Mouse (Mus musculus) midbrain, embryonic 16.5 days (tissue): ENCODE measurements around the gene Scd2. TPM values are rescaled to one million over a fixed set of nuclear protein-coding genes. Genes with fewer than 3 reads are reported as not detected.

Experiments
- ATAC-seq: fragments of 200-750 bp; cut with Nextera tagmentation; 2 replicates; pipeline ENCODE4 v1.8.0; 2017; ENCODE audit warnings: moderate TSS enrichment
- H3K27ac ChIP-seq: fragments of 300-500 bp; sonication (generic); 2 replicates; pipeline ENCODE4 v1.5.1; 2014; ENCODE audit warnings: mild to moderate bottlenecking, low read length, mixed read lengths
- H3K27me3 ChIP-seq: fragments of 300-500 bp; sonication (generic); 2 replicates; pipeline ENCODE4 v1.6.1; 2014; ENCODE audit warnings: low read depth, low read length, mixed read lengths; ENCODE audit not compliant: control insufficient read depth, insufficient read depth
- H3K36me3 ChIP-seq: fragments of 300-500 bp; sonication (generic); 2 replicates; pipeline ENCODE4 v1.6.1; 2014; ENCODE audit warnings: mild to moderate bottlenecking, low read length, moderate library complexity, mixed read lengths; ENCODE audit not compliant: control insufficient read depth, insufficient read depth
- H3K4me1 ChIP-seq: fragments of 300-500 bp; sonication (generic); 2 replicates; pipeline ENCODE4 v1.6.1; 2014; ENCODE audit warnings: mild to moderate bottlenecking, low read length, mixed read lengths; ENCODE audit not compliant: control insufficient read depth, insufficient read depth
- H3K4me2 ChIP-seq: fragments of 300-500 bp; sonication (generic); 2 replicates; pipeline ENCODE4 v1.6.1; 2014; ENCODE audit warnings: mild to moderate bottlenecking, low read length, mixed read lengths
- H3K4me3 ChIP-seq: fragments of 300-500 bp; sonication (generic); 2 replicates; pipeline ENCODE4 v1.5.1; 2014; ENCODE audit warnings: low read depth, mild to moderate bottlenecking, low read length, moderate library complexity, mixed read lengths
- H3K9ac ChIP-seq: fragments of 300-500 bp; sonication (generic); 2 replicates; pipeline ENCODE4 v1.6.1; 2014; ENCODE audit warnings: low read depth, low read length, mixed read lengths
- H3K9me3 ChIP-seq: fragments of 300-500 bp; sonication (generic); replicated peaks from 2 replicates; pipeline ENCODE4 v1.6.1; 2014; ENCODE audit warnings: mild to moderate bottlenecking, low read length, mixed read lengths; ENCODE audit not compliant: control insufficient read depth, poor library complexity, severe bottlenecking
- WGBS: fragments of 180-500 bp; shearing (Covaris S2); extraction: QIAGEN DNeasy Blood & Tissue Kit; methylation state at CpG from one replicate; pipeline ENCODE4 v1.1.7; 2014; 5-methylcytosine and 5-hydroxymethylcytosine counted together
- polyA plus RNA-seq: library from polyadenylated mRNA; unstranded; fragments of >200 nt; fragmentation: Nextera tagmentation; extraction: Ambion mirVana; gene quantifications from 2 replicates; pipeline ENCODE4 v1.2.1, GENCODE M21; 2015

Scd2 gene
- polyA plus RNA-seq, 1 experiment from 2014 or later: 311 TPM

DNA sequence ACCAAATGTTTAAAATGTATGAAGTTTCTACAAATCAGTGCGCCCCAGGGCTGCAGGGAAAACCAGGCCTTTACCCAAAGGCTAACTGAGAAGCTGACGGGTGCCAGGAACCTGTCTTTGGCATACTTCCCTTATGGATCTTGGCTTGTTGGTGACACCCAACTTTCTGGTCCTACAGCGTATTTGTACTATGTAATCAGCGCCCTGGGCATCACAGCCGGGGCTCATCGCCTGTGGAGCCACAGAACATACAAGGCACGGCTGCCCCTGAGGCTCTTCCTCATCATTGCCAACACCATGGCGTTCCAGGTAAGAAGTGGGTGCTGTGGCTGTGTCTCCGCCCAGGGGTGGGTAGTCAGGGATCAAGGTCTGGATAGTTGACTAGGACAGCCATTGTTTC is 4.4 kb downstream of the Scd2 start:
- Histone ChIP-seq H3K27ac (0 out of 2 replicates have a peak overlapping the region, but pooled peaks have one; percentile 8), H3K36me3 (peaks cover 29% of the 10 kb centered on the region), H3K4me3 (peak overlapping the region; percentile 77), H3K9me3 (no peaks in the 10 kb centered on the region), H3K9ac (peak overlapping the region; percentile 89), H3K27me3 (no peaks in the 10 kb centered on the region), H3K4me2 (peak overlapping the region; percentile 95), H3K4me1 (peaks cover 68% of the 10 kb centered on the region)
- WGBS: 74% methylated on average over 9 of the region's 9 CpGs
- no peak for ATAC-seq

DNA sequence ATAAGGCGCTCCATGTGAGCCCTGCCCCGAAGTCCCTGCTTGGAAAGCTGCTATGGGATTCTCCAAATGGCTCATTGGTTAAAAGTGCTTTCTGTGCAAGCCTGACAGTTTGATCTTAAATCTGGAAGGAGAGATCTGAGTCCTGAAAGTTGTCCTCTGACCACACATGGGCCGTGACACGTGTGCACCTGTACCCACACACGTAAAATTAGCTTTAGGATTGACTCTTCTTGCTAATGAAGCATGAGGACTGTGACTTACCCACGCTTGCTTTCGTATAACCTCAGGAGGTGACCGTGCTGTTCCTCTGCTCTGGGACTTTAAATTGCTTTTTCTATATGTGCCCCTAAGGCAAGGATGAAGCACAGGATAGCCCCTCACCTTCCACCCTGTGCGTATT is 5.6 kb downstream of the Scd2 start:
- 83% methylated on average over 9 of the region's 9 CpGs for WGBS
- H3K27me3 ChIP-seq: no peaks in the 10 kb centered on the region
- peaks cover 40% of the 10 kb centered on the region for H3K36me3 ChIP-seq
- no peak overlapping the region for H3K27ac ChIP-seq
- H3K4me3 ChIP-seq: peak overlapping the region; percentile 77
- peak overlapping the region; percentile 95 for H3K4me2 ChIP-seq
- peaks cover 67% of the 10 kb centered on the region for H3K4me1 ChIP-seq
- no peaks in the 10 kb centered on the region for H3K9me3 ChIP-seq
- no peak for ATAC-seq
- H3K9ac ChIP-seq: 0 out of 2 replicates have a peak overlapping the region, but pooled peaks have one; percentile 13

DNA sequence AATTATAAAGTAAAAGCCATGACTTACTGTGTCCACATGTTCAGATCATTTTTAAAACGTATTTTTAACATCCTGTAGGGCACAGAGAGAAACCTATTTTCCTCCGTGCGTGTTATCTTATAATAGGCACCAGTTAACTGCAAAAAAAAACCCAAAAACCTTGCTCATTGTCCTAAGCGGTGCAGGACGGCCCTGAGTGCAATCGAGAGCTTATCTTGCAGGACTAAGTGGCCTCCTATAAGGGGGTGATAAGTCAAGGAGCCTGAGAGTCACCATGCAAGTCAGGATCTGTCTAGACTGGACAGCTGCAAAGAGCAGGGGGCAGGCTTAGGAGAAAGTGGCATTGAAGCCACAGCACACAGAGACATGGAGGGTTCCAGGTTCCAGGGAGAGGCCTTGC is 6.4 kb downstream of the Scd2 start:
- no peaks in the 10 kb centered on the region for H3K27me3 ChIP-seq
- 73% methylated on average over 6 of the region's 6 CpGs for WGBS
- ATAC-seq: no peak
- H3K4me3 ChIP-seq: no peak overlapping the region; the same call in 1 of the 2 replicates
- H3K9ac ChIP-seq: no peak overlapping the region
- no peaks in the 10 kb centered on the region for H3K9me3 ChIP-seq
- peaks cover 72% of the 10 kb centered on the region for H3K4me1 ChIP-seq
- no peak overlapping the region for H3K27ac ChIP-seq
- H3K36me3 ChIP-seq: peaks cover 48% of the 10 kb centered on the region
- H3K4me2 ChIP-seq: peak overlapping the region; percentile 39

DNA sequence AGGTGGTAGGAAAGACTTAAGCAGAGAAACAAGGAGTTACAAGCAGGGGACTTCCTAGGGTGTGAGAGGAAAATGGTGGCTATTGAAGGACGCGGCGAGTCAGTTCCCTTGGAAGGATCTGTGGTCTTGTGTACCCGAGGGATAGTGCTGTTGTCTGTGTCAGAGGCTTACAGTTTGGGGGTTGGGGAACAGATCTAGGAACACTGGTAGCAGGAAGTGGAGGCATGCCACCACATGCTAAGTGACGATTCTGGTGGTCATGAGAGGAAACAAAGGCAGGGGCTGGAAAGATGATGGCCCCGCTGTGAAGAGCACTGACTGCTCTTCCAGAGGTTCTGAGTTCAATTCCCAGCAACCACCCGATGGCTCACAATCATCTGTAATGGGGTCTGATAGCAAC is 7.0 kb downstream of the Scd2 start:
- Histone ChIP-seq H3K4me3 (no peak overlapping the region), H3K27ac (no peak overlapping the region), H3K9ac (no peak overlapping the region), H3K4me1 (peaks cover 72% of the 10 kb centered on the region), H3K36me3 (peaks cover 53% of the 10 kb centered on the region), H3K4me2 (peak overlapping the region; percentile 39), H3K9me3 (no peaks in the 10 kb centered on the region), H3K27me3 (no peaks in the 10 kb centered on the region)
- WGBS: 75% methylated on average over 7 of the region's 7 CpGs
- no peak for ATAC-seq

DNA sequence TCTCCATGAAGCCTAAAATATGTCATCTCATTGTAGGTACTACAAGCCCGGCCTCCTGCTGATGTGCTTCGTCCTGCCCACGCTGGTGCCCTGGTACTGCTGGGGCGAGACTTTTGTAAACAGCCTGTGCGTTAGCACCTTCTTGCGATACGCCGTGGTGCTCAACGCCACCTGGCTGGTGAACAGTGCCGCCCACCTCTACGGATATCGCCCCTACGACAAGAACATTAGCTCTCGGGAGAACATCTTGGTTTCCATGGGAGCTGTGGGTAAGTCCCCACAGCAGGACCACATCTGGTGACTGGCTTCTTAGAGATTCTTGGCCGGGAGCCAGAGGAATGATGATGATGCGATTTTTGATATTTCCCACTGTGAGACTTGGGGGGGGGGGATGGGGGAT is 7.7 kb downstream of the Scd2 start:
- Histone ChIP-seq H3K9ac (no peak overlapping the region), H3K4me2 (no peak overlapping the region), H3K4me3 (no peak overlapping the region), H3K27me3 (no peaks in the 10 kb centered on the region), H3K4me1 (peaks cover 71% of the 10 kb centered on the region), H3K36me3 (peaks cover 55% of the 10 kb centered on the region), H3K9me3 (no peaks in the 10 kb centered on the region), H3K27ac (no peak overlapping the region)
- WGBS: 69% methylated on average over 16 of the region's 16 CpGs
- no peak for ATAC-seq

DNA sequence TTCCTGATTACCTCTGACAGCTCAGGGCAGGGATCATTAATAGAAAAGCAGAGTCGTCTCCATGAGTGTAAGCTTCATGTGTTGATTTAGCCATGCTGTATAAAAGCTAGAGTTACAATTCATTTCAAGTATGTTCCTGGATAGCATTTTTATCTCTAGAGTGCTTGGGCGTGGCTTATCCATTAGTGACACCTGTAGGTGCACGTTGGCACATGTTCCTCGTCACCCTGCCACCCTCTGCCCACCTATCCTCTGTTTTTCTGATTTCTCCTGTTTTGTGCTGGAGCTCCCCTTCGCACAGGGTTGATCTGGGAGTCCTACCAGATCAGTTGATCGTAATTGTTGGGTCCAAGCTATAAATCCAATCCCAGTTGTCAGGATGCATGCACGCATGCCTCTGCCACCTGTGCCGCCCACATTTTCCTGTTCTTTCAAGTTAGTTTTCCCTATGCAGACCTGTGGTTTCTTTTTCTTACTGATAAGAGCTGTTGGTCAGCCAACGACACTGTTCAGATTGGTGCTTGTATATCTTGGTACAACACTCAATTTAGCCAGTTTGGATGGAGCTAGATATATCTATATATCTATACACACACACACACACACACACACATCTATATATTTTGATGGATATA is 8.3 kb downstream of the Scd2 start:
- H3K27ac ChIP-seq: no peak overlapping the region
- peaks cover 69% of the 10 kb centered on the region for H3K4me1 ChIP-seq
- no peak overlapping the region for H3K4me2 ChIP-seq

DNA sequence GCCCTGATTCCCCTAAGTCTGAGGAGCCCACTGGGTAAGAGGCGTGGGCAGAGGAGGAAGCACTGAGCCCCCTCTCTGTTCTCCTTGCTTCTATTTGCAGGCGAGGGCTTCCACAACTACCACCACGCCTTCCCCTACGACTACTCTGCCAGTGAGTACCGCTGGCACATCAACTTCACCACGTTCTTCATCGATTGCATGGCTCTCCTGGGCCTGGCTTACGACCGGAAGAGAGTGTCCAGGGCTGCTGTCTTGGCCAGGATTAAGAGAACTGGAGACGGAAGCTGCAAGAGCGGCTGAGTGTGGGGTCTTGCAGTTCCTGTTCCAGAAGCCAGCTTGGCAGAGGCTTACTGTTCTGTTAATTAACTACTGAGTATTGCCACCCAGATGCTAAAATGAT is 9.4 kb downstream of the Scd2 start:
- no peak overlapping the region for H3K9ac ChIP-seq
- H3K4me1 ChIP-seq: peaks cover 58% of the 10 kb centered on the region
- H3K27ac ChIP-seq: no peak overlapping the region
- H3K9me3 ChIP-seq: no peaks in the 10 kb centered on the region
- H3K36me3 ChIP-seq: peaks cover 56% of the 10 kb centered on the region
- WGBS: 87% methylated on average over 11 of the region's 11 CpGs
- H3K4me3 ChIP-seq: no peak overlapping the region
- no peak overlapping the region for H3K4me2 ChIP-seq
- ATAC-seq: no peak
- H3K27me3 ChIP-seq: no peaks in the 10 kb centered on the region

More for the DNA sequence above, 8.3 kb downstream of the Scd2 start:
- H3K36me3 ChIP-seq: peaks cover 55% of the 10 kb centered on the region
- WGBS: 81% methylated on average over 9 of the region's 9 CpGs
- H3K9me3 ChIP-seq: no peaks in the 10 kb centered on the region
- no peak overlapping the region for H3K4me3 ChIP-seq
- H3K27me3 ChIP-seq: no peaks in the 10 kb centered on the region
- H3K9ac ChIP-seq: no peak overlapping the region
- no peak for ATAC-seq

DNA sequence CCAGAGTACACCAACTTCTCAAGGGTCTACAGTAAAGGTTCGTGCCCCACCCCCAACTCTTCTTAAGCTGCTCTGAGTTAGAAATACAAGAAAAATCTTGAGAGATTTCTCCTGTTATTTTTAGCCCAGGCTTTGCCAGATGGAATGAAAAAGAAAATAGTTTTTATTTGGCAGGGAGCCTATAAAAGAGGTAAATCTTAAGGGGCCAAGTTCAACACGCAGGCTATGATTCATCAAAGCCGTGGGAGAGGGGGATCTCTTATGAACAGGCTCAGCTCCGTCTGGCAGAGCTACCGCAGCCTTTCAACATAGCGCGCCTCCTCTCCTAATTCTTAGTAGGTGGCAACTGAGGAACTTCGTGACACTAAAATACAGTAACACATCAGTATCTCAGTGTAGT is 10.0 kb downstream of the Scd2 start:
- Histone ChIP-seq H3K4me3 (no peak overlapping the region), H3K4me1 (peaks cover 52% of the 10 kb centered on the region), H3K27ac (no peak overlapping the region), H3K9ac (no peak overlapping the region), H3K4me2 (no peak overlapping the region), H3K9me3 (no peaks in the 10 kb centered on the region), H3K36me3 (peaks cover 56% of the 10 kb centered on the region), H3K27me3 (no peaks in the 10 kb centered on the region)
- 83% methylated on average over 8 of the region's 8 CpGs for WGBS
- ATAC-seq: no peak

DNA sequence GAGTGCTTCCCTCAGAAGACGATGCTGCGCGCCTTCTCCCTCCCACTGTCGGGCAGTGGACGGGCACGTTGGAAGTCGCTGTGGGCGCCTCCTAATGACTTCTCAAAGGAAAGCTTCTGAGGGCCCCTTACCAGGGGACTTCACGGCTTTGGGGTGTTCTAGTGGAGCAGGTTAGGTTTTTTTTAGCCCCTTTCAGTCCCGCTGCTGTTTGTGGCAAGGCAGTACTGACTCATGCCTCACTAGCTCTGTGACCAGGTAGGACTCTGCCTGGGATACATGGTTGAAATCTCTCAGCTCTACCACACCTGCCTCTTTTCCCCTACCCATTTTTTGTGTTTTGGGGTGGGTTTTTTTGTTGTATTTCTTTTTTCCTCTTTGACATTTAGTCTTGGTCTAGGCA is 10.9 kb downstream of the Scd2 start:
- Histone ChIP-seq H3K36me3 (peaks cover 52% of the 10 kb centered on the region), H3K27me3 (no peaks in the 10 kb centered on the region), H3K4me3 (no peak overlapping the region), H3K4me1 (peaks cover 43% of the 10 kb centered on the region), H3K4me2 (no peak overlapping the region), H3K9ac (no peak overlapping the region), H3K27ac (no peak overlapping the region), H3K9me3 (no peaks in the 10 kb centered on the region)
- 86% methylated on average over 10 of the region's 10 CpGs for WGBS
- ATAC-seq: no peak
